Mouse (Mus musculus): ENCODE measurements around the gene Ythdf1. TPM values are rescaled to one million over a fixed set of nuclear protein-coding genes. Genes with fewer than 3 reads are reported as not detected.

Gene Ythdf1
- 10 to 100 TPM; 54.1 to 56.8 TPM for total RNA-seq (2021)

DNA sequence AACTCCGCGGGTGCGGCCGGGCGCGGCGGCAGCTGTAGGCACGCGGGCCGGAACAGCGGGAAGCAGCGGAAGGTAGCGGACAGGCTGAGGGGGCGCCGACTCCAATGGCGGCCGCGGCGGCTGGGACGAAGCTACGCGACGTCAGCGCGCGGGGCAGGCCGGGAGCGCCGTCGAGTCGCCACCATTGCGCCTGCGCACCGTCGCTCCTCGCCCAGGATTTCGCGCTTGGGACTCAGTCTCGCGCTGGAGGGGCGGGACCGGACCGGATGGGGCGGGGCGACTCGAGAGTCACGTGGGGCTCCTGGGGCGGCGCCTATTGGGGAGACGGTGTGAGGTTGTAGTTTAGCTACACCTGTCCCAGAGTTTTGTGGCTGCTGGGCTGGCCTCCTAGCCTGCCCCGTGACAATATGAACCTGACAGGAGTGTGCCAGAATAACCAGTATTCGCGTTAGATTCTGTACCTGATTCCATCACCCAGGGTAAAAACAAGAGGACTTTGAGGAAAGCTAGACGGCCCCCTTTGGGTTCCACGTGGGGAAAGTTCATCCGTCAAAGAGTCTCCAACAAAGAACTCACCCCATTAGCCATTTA lies at the start of gene Ythdf1:
Gene Ythdf1 (minus strand): TSS at position 140 of the 591 bp plus-strand sequence.
- peak; percentile 98 for DNase-seq (ENCODE audit: low spot score in 2 of 2)
- intact Hi-C loops (cut with DNase I): loop anchor here (2.0 to 5.0 kb wide), 2 partner anchors 46 to 151 kb away; partner anchors contain the start of gene Arfgap1

GRCm38 (mm10) chr2:180967010-180967763 lies 46.4 kb upstream of the Ythdf1 start, which contains the start of gene Arfgap1:
Gene Arfgap1, plus strand, starts transcription at chr2:180967225.
- peak; percentile 93 to 96 for DNase-seq (ENCODE audit: low spot score in 2 of 2)
- intact Hi-C loops (cut with DNase I): loop anchor here (2.0 kb wide), 1 partner anchor 46 kb away; the partner anchor contains the start of gene Ythdf1

GRCm38 (mm10) chr2:180966092-180966882 lies 45.5 kb upstream of the Ythdf1 start:
- intact Hi-C loops (cut with DNase I): loop anchor here (2.0 kb wide), 1 partner anchor 45 kb away; the partner anchor contains the start of gene Ythdf1
- DNase-seq (ENCODE audit: low spot score in 2 of 2): no peak

- peak; percentile 67 to 73 for DNase-seq (ENCODE audit: low spot score in 2 of 2)
- intact Hi-C loops (cut with DNase I): no loop called here
These were observed 43.2 kb upstream of the Ythdf1 start for GRCm38 (mm10) chr2:180963956-180964355.

- intact Hi-C loops (cut with DNase I): no loop called here
- DNase-seq (ENCODE audit: low spot score in 2 of 2): no peak
These were observed 42.0 kb upstream of the Ythdf1 start for GRCm38 (mm10) chr2:180962616-180963308.

DNA sequence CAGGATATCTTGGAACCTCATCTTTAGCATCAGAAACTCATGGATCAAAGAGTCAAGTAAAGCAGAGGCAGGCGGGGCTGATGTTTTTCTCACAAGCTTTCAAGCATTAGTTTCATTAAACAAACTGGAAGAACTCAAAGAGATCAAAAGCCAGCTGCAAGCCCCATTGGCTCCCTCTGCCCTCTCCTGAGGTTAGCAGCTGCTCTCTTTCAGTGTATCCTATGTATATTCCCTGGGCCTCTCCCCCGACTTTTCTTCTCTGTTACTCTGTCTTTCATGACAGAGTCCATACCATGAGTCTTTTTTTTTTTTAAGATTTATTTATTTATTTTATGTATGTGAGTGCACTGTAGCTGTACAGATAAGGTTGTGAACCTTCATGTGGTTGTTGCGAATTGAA lies 39.4 kb upstream of the Ythdf1 start:
- DNase-seq (ENCODE audit: low spot score in 2 of 2): no peak
- intact Hi-C loops (cut with DNase I): no loop called here

GRCm38 (mm10) chr2:180959605-180960004 lies 38.9 kb upstream of the Ythdf1 start:
- DNase-seq (ENCODE audit: low spot score in 2 of 2): no peak
- intact Hi-C loops (cut with DNase I): no loop called here

- peak; percentile 50 to 60 for DNase-seq (ENCODE audit: low spot score in 2 of 2)
- intact Hi-C loops (cut with DNase I): no loop called here
These were observed 33.6 kb upstream of the Ythdf1 start, which contains the start of gene Nkain4 for GRCm38 (mm10) chr2:180954061-180955047. Gene Nkain4, minus strand, starts transcription at chr2:180954699.

GRCm38 (mm10) chr2:180953638-180954037 lies 32.9 kb upstream of the Ythdf1 start:
- no peak for DNase-seq (ENCODE audit: low spot score in 2 of 2)
- intact Hi-C loops (cut with DNase I): no loop called here

- intact Hi-C loops (cut with DNase I): no loop called here
- DNase-seq (ENCODE audit: low spot score in 2 of 2): peak; percentile 12 to 13
These were observed 32.0 kb upstream of the Ythdf1 start for GRCm38 (mm10) chr2:180952731-180953171.

- no peak for DNase-seq (ENCODE audit: low spot score in 2 of 2)
- intact Hi-C loops (cut with DNase I): no loop called here
These were observed 29.2 kb upstream of the Ythdf1 start for GRCm38 (mm10) chr2:180949947-180950346.

- intact Hi-C loops (cut with DNase I): no loop called here
- peak in 1 of 2 experiments; percentile 12 for DNase-seq (ENCODE audit: low spot score in 2 of 2)
These were observed 21.1 kb upstream of the Ythdf1 start for GRCm38 (mm10) chr2:180941869-180942268.

DNA sequence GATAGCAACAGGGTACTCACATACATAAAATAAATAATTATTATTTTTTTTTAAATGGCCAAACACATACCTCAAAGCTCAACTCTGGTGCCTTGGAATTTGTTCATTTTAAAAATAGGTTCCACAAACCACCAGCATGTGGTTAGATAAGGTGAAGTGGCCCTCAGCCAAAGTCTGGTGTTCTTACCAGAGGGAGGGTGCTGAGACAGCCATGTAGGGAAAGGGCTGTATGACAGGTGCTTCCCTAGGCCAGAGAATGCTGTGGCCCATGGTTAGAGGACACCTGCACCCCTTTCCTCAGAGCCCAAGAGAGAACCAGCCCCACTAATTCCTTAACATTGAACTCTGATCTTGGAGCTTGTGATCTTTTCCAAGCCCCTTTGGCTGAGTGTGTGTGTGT lies 19.4 kb upstream of the Ythdf1 start:
- no peak for DNase-seq (ENCODE audit: low spot score in 2 of 2)
- intact Hi-C loops (cut with DNase I): no loop called here

DNA sequence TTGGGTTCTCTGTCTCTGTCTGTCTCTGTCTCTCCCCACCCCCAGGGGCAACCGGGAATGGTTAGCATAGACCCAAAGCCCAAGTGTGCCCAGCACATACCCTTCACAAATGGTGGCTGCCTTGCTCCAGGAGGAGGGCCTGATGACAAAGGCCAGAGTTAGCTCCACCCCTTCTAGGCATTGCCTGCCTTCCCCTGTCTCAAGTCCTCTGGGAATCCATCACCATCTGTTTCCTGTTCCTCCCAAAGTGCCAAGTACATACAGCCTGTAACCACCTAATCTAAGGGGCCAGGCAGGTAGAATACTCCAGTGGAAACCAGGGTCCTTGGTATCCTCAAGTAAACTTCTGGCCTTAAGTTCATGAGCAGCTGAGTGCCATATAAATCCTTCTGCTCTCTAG lies 11.7 kb upstream of the Ythdf1 start:
- DNase-seq (ENCODE audit: low spot score in 2 of 2): no peak
- intact Hi-C loops (cut with DNase I): no loop called here

DNA sequence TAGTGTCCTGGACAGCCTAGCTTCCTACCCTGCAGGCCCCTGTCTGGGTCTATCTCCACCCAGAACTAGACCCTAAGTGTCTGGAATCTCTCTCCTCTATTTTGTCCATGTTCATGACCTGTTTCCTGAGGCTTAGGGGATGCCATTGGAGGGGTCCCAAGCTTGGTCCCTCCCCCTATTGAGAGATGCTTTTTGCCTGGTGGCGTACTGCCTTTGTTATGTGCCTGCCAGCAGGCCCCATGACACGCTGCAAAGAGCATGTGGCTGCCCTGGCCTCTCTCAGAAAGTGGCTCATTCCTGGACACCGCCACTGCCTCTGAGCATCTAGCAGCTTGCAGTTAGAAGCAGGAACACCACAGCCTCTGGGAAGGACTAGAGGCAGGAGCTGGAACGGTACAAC lies 8.0 kb upstream of the Ythdf1 start, which contains the start of gene Birc7:
Gene Birc7 (plus strand): TSS at position 301 of the 400 bp plus-strand sequence.
- intact Hi-C loops (cut with DNase I): loop anchor here (5.0 kb wide), 1 partner anchor 134 kb away; no protein-coding TSS in a partner anchor
- DNase-seq (ENCODE audit: low spot score in 2 of 2): no peak

- intact Hi-C loops (cut with DNase I): loop anchor here (5.0 kb wide), 1 partner anchor 137 kb away; no protein-coding TSS in a partner anchor
- DNase-seq (ENCODE audit: low spot score in 2 of 2): peak; percentile 45 to 74
These were observed 4.4 kb upstream of the Ythdf1 start for GRCm38 (mm10) chr2:180925176-180925575.

DNA sequence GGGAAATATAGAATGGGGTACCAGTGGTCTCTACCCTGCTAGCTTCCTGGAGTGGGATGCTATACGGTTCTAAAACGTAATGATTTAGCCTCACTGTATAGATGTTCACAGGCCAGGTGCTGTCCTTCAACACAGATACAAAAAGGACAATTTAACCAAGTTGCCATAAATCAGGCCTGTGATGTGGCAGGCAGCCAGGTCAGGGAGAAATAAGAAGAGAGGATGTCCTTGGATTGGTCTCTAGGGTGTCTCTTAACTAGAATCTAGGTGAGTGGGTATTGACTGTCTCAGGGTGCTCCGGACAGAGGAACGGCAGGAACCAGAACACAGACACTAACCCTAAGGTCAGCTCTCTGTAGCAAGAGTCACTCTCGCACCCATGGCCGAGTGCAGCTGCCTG lies 2.0 kb upstream of the Ythdf1 start:
- intact Hi-C loops (cut with DNase I): loop anchor here (5.0 kb wide), 1 partner anchor 150 kb away; no protein-coding TSS in a partner anchor
- no peak for DNase-seq (ENCODE audit: low spot score in 2 of 2)

All from left cerebral cortex, postnatal 36 days (tissue).